Mouse (Mus musculus) intestine, postnatal 0 days (tissue): ENCODE data around the gene Pank1. TPM values are rescaled to one million over a fixed set of nuclear protein-coding genes. Genes with fewer than 3 reads are reported as not detected.
A peak's percentile ranks its signal among the peaks of the same experiment; 100 is the strongest.

Experiments
- ATAC-seq: fragments of 200-750 bp; cut with Nextera tagmentation; 2 replicates; pipeline ENCODE4 v1.8.0; 2017; ENCODE audit warnings: mild to moderate bottlenecking, moderate TSS enrichment, moderate library complexity
- H3K27ac ChIP-seq: fragments of 300-500 bp; sonication (generic); 2 replicates; pipeline ENCODE4 v1.5.1; 2014; ENCODE audit warnings: mild to moderate bottlenecking, low read depth, low read length, moderate library complexity
- H3K27me3 ChIP-seq: fragments of 300-500 bp; sonication (generic); replicated peaks from 2 replicates; pipeline ENCODE4 v1.6.1; 2014; ENCODE audit warnings: low read length, mixed read lengths; ENCODE audit not compliant: control insufficient read depth, insufficient read depth
- H3K36me3 ChIP-seq: fragments of 300-500 bp; sonication (generic); 2 replicates; pipeline ENCODE4 v1.6.1; 2014; ENCODE audit warnings: mild to moderate bottlenecking, moderate library complexity; ENCODE audit not compliant: control insufficient read depth, insufficient read depth
- H3K4me1 ChIP-seq: fragments of 300-500 bp; sonication (generic); replicated peaks from 2 replicates; pipeline ENCODE4 v1.6.1; 2014; ENCODE audit warnings: antibody characterized with exemption, low read length, mixed read lengths; ENCODE audit not compliant: control insufficient read depth, insufficient read depth
- H3K4me2 ChIP-seq: fragments of 300-500 bp; sonication (generic); replicated peaks from 2 replicates; pipeline ENCODE4 v1.6.1; 2014; ENCODE audit warnings: low read depth, mild to moderate bottlenecking, moderate library complexity
- H3K4me3 ChIP-seq: fragments of 300-500 bp; sonication (generic); 2 replicates; pipeline ENCODE4 v1.5.1; 2014; ENCODE audit warnings: low read depth, low read length
- H3K9ac ChIP-seq: fragments of 300-500 bp; sonication (generic); 2 replicates; pipeline ENCODE4 v1.6.1; 2014; ENCODE audit warnings: mild to moderate bottlenecking, low read depth, low read length
- H3K9me3 ChIP-seq: fragments of 300-500 bp; sonication (generic); 2 replicates; pipeline ENCODE4 v1.6.1; 2016; ENCODE audit warnings: mixed run types; ENCODE audit not compliant: control insufficient read depth
- CTCF ChIP-seq: sonication (generic); IDR thresholded peaks from 2 replicates; pipeline ENCODE4 v1.5.1; 2016; ENCODE audit warnings: low read depth, mild to moderate bottlenecking, control low read depth, antibody characterized with exemption, moderate library complexity
- WGBS: fragments of 180-500 bp; shearing (Covaris S2); extraction: QIAGEN DNeasy Blood & Tissue Kit; methylation state at CpG from one replicate; pipeline ENCODE4 v1.1.7; 2014; 5-methylcytosine and 5-hydroxymethylcytosine counted together
- polyA plus RNA-seq: library from polyadenylated mRNA; unstranded; fragments of >200 nt; fragmentation: Nextera tagmentation; extraction: Ambion mirVana; gene quantifications from 2 replicates; pipeline ENCODE4 v1.2.1, GENCODE M21; 2015

The Pank1 gene
- polyA plus RNA-seq, 1 experiment from 2014 or later, result 3.7 TPM

DNA sequence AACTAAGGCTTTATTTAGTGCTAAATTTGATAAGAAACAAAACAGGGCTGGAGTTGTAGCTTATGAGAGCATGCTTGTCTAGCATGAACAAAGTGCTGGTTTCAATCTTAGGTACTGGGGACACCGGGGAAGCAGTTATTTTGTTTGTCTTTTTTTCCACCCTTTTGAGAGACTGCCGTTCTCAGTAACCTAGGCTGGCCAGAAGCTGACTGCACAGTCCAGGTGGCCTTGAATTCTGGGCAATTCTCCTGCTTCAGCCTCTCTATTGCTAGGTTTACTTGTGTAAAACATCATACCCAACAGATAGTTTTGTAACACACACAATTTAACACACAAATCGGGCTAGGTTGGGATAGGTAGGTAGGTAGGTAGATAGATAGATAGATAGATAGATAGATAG is 9.9 kb downstream of the Pank1 start:
- H3K4me2 ChIP-seq, result no peak overlapping the region
- WGBS, result 66% methylated on average over 3 of the region's 3 CpGs
- H3K36me3 ChIP-seq, result no peaks in the 10 kb centered on the region
- H3K4me3 ChIP-seq, result no peak overlapping the region
- no peak overlapping the region for H3K27ac ChIP-seq
- ATAC-seq, result no peak
- no peak overlapping the region for H3K9ac ChIP-seq
- H3K27me3 ChIP-seq, result no peaks in the 10 kb centered on the region
- H3K4me1 ChIP-seq, result no peaks in the 10 kb centered on the region; the same call in 1 of the 2 replicates
- no peak for TF ChIP-seq CTCF
- H3K9me3 ChIP-seq, result no peaks in the 10 kb centered on the region

GRCm38 (mm10) chr19:34868093-34868741 is 11.0 kb downstream of the Pank1 start:
- no peak overlapping the region for H3K27ac ChIP-seq
- ATAC-seq, result peak; percentile 56; the same call in 1 of the 2 replicates
- no peak overlapping the region for H3K9ac ChIP-seq
- no peaks in the 10 kb centered on the region for H3K27me3 ChIP-seq
- H3K4me1 ChIP-seq, result no peaks in the 10 kb centered on the region; the same call in 1 of the 2 replicates
- no peaks in the 10 kb centered on the region for H3K36me3 ChIP-seq
- no peak overlapping the region for H3K4me2 ChIP-seq
- TF ChIP-seq CTCF, result no peak
- no peaks in the 10 kb centered on the region for H3K9me3 ChIP-seq
- no peak overlapping the region for H3K4me3 ChIP-seq
- WGBS, result 66% methylated on average over 8 of the region's 8 CpGs

GRCm38 (mm10) chr19:34863737-34864136 is 15.5 kb downstream of the Pank1 start:
- Histone ChIP-seq H3K9ac (no peak overlapping the region), H3K27me3 (no peaks in the 10 kb centered on the region), H3K4me1 (no peaks in the 10 kb centered on the region; the same call in 1 of the 2 replicates), H3K27ac (no peak overlapping the region), H3K9me3 (no peaks in the 10 kb centered on the region), H3K36me3 (no peaks in the 10 kb centered on the region), H3K4me2 (no peak overlapping the region), H3K4me3 (no peak overlapping the region)
- no peak for ATAC-seq
- TF ChIP-seq CTCF, result no peak
- 85% methylated on average over 6 of the region's 6 CpGs for WGBS

DNA sequence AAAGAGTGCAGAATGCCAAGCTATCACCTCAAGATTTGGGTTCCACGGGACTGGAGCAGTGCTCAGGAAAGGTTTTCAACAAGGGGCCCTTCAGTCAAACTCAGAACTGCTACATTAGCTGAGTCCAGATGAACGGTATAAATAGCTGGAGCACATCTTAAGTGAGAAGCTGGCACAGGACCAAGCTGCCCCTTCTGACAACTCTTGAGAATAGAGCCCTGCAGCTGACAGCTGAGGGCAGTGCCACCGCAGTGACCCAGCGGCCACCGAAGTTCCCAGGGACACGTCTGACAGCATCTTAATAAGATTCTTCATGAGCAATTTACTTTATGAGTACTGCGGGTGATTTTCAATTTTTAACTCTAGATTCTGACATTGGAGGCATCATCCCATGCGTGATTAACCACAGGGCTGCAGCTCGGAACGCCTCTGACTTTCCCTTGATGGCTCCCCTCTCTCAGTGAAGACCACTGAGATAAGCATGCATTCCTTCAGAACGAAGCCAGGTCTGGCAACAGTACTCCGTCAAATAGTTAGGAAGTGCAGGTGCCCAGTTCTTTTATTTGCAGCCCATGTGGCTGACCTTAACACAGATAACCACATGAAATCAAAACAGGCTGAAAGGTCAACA is 23.1 kb downstream of the Pank1 start:
- Histone ChIP-seq H3K9me3 (no peaks in the 10 kb centered on the region), H3K36me3 (no peaks in the 10 kb centered on the region), H3K9ac (no peak overlapping the region), H3K4me2 (no peak overlapping the region), H3K27ac (no peak overlapping the region), H3K4me3 (no peak overlapping the region), H3K4me1 (no peaks in the 10 kb centered on the region), H3K27me3 (no peaks in the 10 kb centered on the region)
- 66% methylated on average over 12 of the region's 12 CpGs for WGBS
- no peak for ATAC-seq
- no peak for TF ChIP-seq CTCF

DNA sequence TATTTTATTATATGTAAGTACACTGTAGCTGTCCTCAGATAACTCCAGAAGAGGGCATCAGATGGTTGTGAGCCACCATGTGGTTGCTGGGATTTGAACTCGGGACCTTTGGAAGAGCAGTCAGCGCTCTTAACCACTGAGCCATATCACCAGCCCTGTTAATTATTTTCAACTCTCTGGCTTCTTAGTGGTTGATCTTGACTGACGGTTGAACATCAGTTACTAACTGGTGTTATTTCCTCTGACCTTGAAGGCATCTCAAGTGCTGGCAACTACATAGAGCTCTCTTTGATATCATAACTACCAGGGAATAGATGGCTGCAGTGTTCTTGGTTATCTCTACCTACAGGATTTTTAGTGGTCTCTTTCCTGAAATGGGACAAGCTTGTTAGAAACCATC is 28.1 kb downstream of the Pank1 start:
- WGBS, result 77% methylated on average over 3 of the region's 3 CpGs
- ATAC-seq, result no peak
- Histone ChIP-seq H3K9ac (no peak overlapping the region), H3K9me3 (no peaks in the 10 kb centered on the region), H3K4me2 (no peak overlapping the region), H3K36me3 (no peaks in the 10 kb centered on the region), H3K27me3 (no peaks in the 10 kb centered on the region), H3K4me3 (no peak overlapping the region), H3K4me1 (no peaks in the 10 kb centered on the region), H3K27ac (no peak overlapping the region)
- TF ChIP-seq CTCF, result no peak

- no peak overlapping the region for H3K4me3 ChIP-seq
- no peak for ATAC-seq
- no peaks in the 10 kb centered on the region for H3K36me3 ChIP-seq
- WGBS, result 92% methylated on average over 7 of the region's 7 CpGs
- H3K9me3 ChIP-seq, result no peaks in the 10 kb centered on the region
- no peak overlapping the region for H3K9ac ChIP-seq
- H3K27me3 ChIP-seq, result no peaks in the 10 kb centered on the region
- H3K4me1 ChIP-seq, result no peaks in the 10 kb centered on the region
- TF ChIP-seq CTCF, result no peak
- H3K27ac ChIP-seq, result no peak overlapping the region
- no peak overlapping the region for H3K4me2 ChIP-seq
Observed at GRCm38 (mm10) chr19:34849426-34849825, 29.8 kb downstream of the Pank1 start.
